Comparison of ENCODE assay signal across 17 mouse cellular contexts in the genomic region with DNA sequence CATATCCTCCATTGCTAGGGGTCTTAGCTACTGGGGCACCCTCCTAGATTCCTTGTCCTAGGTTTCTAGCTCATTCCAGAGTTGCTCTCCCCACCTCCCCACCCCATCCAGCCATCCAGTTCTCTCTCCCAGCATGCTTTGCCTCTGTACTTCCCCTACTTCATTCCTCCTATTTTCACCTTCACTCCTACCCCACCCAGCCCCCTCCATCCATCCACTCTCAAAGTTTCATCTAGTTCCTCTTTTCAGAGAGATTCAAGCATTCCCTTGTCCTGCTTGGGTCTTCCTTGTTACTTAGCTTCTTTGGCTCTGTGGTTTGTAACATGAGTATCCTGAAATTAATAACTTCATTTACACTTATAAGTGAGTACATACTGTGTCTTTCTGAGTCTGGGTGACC.
"Had no signal": no experiment of that assay in that cellular context is flagged by ENCODE, and none has a peak within 500 bp of the region (broad histone marks: within the 10 kb centered on the region; RNA-seq: fewer than 3 reads in every experiment).

No protein-coding gene starts in this region.

- ATAC-seq: hindbrain, postnatal 0 days; intestine, embryonic 16.5 days had no signal

- DNase-seq: gastrocnemius, adult 2 months; gastrocnemius, postnatal 10 days; gastrocnemius, postnatal 25 days; heart, adult 11 months; heart, adult 2 months; heart, postnatal 14 days; heart, postnatal 36 days; kidney, adult 11 months; kidney, adult 2 months; kidney, adult 9 months; kidney, postnatal 14 days; kidney, postnatal 36 days; layer of hippocampus, adult 9-11 months; liver; liver, embryonic 13.5 days had no signal
